Mouse (Mus musculus) heart, adult 2 months (tissue): ENCODE measurements around the gene Cbfb. TPM values are rescaled to one million over a fixed set of nuclear protein-coding genes. Genes with fewer than 3 reads are reported as not detected.
"Not testable (repeated sequence)": the region's sequence is repeated elsewhere in the genome, so short reads cannot be mapped to it uniquely, and the experiment has no call there.

Experiments used
- DNase-seq, 2 experiments: peaks; one replicate each; pipeline ENCODE4 v3.0.0; 2021
- H3K27ac ChIP-seq: fragments of 200-600 bp; 2 replicates; pipeline ENCODE4 v1.8.1; 2022
- H3K27me3 ChIP-seq: fragments of 200-500 bp; 2 replicates; pipeline ENCODE4 v1.6.1; 2012; ENCODE audit warnings: mild to moderate bottlenecking, low read length, inconsistent platforms, mixed read lengths; ENCODE audit not compliant: control insufficient read depth, insufficient read depth
- H3K36me3 ChIP-seq: fragments of 200-500 bp; 2 replicates; pipeline ENCODE4 v1.6.1; 2012; ENCODE audit warnings: low read length, inconsistent platforms; ENCODE audit not compliant: control insufficient read depth, insufficient read depth
- H3K4me1 ChIP-seq: fragments of 200-500 bp; 2 replicates; pipeline ENCODE4 v1.6.1; 2011; ENCODE audit warnings: low read length; ENCODE audit not compliant: control insufficient read depth, insufficient read depth
- H3K4me3 ChIP-seq: fragments of 200-600 bp; 2 replicates; pipeline ENCODE4 v1.8.1; 2022
- H3K79me2 ChIP-seq: fragments of 200-500 bp; replicated peaks from 2 replicates; pipeline ENCODE4 v1.6.1; 2012; ENCODE audit warnings: mild to moderate bottlenecking, inconsistent platforms, low read length, moderate library complexity, mixed read lengths; ENCODE audit not compliant: control insufficient read depth, insufficient read depth
- H3K9ac ChIP-seq: fragments of 200-500 bp; 2 replicates; pipeline ENCODE4 v1.6.1; 2012; ENCODE audit warnings: low read depth, mild to moderate bottlenecking, control low read depth, inconsistent platforms, low read length, mixed read lengths
- CTCF ChIP-seq: fragments of 200-600 bp; IDR thresholded peaks from 2 replicates; pipeline ENCODE4 v1.8.1; 2022; ENCODE audit warnings: antibody characterized with exemption, mild to moderate bottlenecking, moderate library complexity
- EP300 ChIP-seq: fragments of 200-500 bp; IDR thresholded peaks from 2 replicates; pipeline ENCODE4 v1.6.1; 2011; ENCODE audit warnings: low read depth, low read length, control low read depth; ENCODE audit not compliant: insufficient read depth
- POLR2A ChIP-seq: fragments of 200-500 bp; IDR thresholded peaks from 2 replicates; pipeline ENCODE4 v1.6.1; 2011; ENCODE audit warnings: mild to moderate bottlenecking, low read depth, low read length, control low read depth; ENCODE audit not compliant: insufficient read depth
- WGBS: fragments of 180-500 bp; shearing (Covaris S2); methylation state at CpG from one replicate; pipeline ENCODE4 v1.1.7; 2018; 5-methylcytosine and 5-hydroxymethylcytosine counted together
- intact Hi-C: fragments of 180-260 bp; cut with DNase I; formaldehyde crosslinking; loops from one replicate; pipeline ENCODE4 v1.15.1; 2025
- polyA plus RNA-seq: library from polyadenylated mRNA; depleted of rRNA; stranded (reverse); fragments of >200 nt; gene quantifications from 2 replicates; pipeline ENCODE4 v1.2.3, GENCODE M21; 2012
- total RNA-seq, 2 experiments: library from RNA; stranded (reverse); gene quantifications; 2 replicates each; pipeline ENCODE4 v1.2.3; 2021

Gene Cbfb
- total and polyA plus RNA-seq, 3 experiments = 6.4 to 23.8 (median 23.1) TPM

DNA sequence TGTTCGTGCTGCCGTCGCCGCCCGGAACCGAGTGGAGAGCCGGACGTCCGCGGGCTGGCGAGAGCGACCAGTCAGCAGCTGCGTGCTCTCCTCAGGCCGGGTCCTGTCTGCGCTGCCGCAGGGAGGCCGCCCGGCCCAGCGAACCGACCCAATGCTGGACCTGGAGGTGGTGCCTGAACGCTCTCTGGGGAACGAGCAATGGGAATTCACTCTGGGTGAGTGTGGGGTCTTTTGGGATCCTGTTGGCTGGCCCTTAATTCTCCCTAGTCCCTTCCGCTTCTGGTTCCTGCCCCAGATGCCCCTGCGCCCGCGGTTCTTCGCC lies 54.8 kb downstream of the Cbfb start:
- Histone ChIP-seq H3K9ac (peak overlapping the region; percentile 97), H3K27ac (peak overlapping the region; percentile 87), H3K79me2 (0 out of 2 replicates have a peak, but pooled peaks cover 1% of the 10 kb centered on the region), H3K27me3 (no peaks in the 10 kb centered on the region), H3K4me1 (peaks cover 2% of the 10 kb centered on the region), H3K36me3 (peaks cover 4% of the 10 kb centered on the region; the same call in 1 of the 2 replicates), H3K4me3 (peak overlapping the region; percentile 82)
- no peak for DNase-seq
- under 1% methylated on average over 27 of the region's 27 CpGs for WGBS
- intact Hi-C loops = loop anchor here (2.0 kb wide), 3 partner anchors 30 to 64 kb away; partner anchors contain the start of genes 4931428F04Rik, B3gnt9 and Cbfb
- TF ChIP-seq EP300 (no peak), CTCF (no peak), POLR2A (no peak)

DNA sequence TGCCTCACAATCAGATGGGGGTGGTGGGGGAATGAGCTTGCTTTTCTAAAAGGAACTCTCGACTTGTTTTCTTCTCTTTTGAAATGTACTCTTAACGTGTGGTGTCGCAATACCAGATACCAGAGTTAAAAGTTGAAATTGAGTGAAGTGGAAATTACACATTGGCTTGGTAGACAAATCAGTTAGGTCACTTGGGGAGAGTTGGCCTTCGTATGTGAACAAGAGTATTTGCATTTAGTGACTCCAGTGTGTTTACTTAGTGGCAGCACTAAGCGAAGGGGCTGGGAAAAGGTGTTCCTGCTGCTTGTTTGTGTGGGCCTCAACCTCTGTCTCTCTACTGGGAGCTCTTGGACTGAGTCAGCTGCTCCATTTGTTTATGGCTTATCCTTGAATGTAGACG lies 55.4 kb downstream of the Cbfb start:
- H3K27me3 ChIP-seq = no peaks in the 10 kb centered on the region
- no peak for DNase-seq
- intact Hi-C loops = loop anchor here (2.0 kb wide), 3 partner anchors 29 to 63 kb away; partner anchors contain the start of genes 4931428F04Rik, B3gnt9 and Cbfb
- H3K27ac ChIP-seq = no peak overlapping the region
- H3K4me3 ChIP-seq = peak overlapping the region; percentile 82
- peaks cover 4% of the 10 kb centered on the region; the same call in 1 of the 2 replicates for H3K36me3 ChIP-seq
- H3K4me1 ChIP-seq = peaks cover 2% of the 10 kb centered on the region
- H3K79me2 ChIP-seq = 0 out of 2 replicates have a peak, but pooled peaks cover 1% of the 10 kb centered on the region
- 12% methylated on average over 6 of the region's 6 CpGs for WGBS
- peak overlapping the region; percentile 97 for H3K9ac ChIP-seq
- no peak for TF ChIP-seq POLR2A
- no peak for TF ChIP-seq CTCF
- TF ChIP-seq EP300 = no peak

DNA sequence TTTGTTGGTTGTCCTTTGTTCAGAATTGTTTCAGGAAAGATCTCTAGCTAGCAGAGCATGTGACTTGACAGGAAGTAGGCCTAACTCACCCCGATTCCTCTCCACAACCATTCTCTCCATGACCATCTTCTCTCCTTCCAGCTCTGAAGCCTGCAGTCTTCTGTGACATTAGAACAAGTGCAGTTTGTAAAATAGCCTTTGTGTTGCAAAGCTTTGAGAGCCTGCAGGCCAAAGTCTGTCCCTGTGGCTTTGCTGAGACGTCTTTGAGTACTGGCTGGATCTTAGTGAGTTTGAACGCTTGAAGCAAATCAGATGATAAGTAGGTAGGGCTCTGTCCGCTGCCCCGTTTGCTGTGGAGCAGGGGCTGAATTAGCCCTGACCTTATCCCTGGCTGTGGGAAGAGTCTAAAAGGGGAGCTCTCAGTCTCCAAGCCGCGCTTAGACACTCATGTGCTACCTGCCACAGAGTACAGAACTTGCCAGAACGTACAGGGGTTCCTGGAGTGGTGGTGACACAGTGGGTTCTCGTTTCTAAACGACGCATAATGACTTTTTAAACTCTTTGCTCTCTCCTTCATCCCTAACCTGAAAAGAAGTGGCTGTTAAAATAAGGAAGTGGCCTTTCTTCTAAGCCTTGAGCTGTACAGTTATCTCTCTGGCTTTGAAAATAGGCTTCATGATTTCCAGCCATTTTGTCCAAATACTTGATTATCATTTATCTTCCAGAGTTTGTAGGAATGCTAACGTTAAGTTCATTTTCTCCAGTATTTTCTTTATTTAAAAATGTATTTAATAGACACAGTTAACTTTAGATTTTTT lies 61.2 kb downstream of the Cbfb start:
- TF ChIP-seq EP300 (no peak), CTCF (no peak)
- intact Hi-C loops = no loop called here
- Histone ChIP-seq H3K36me3 (peaks cover 8% of the 10 kb centered on the region), H3K27ac (no peak overlapping the region), H3K27me3 (no peaks in the 10 kb centered on the region), H3K9ac (no peak overlapping the region), H3K4me1 (no peaks in the 10 kb centered on the region; the same call in none of the 2 replicates), H3K79me2 (0 out of 2 replicates have a peak, but pooled peaks cover 1% of the 10 kb centered on the region), H3K4me3 (no peak overlapping the region)
- WGBS = 71% methylated on average over 12 of the region's 12 CpGs
- DNase-seq = no peak

DNA sequence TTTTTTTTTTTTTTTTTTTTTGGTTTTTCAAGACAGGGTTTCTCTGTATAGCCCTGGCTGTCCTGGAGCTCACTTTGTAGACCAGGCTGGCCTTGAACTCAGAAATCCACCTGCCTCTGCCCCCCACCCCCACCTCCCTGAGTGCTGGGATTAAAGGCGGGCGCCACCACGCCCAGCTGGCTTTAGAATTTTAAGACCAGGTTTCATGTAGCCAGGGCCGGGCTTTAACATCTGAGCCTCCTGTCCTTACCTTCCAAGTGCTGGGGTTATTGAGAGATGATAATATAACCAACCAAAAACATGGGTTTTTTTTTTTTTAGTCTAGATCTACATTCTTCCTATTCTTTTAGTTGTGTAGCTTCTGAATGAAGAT lies 61.8 kb downstream of the Cbfb start:
- H3K79me2 ChIP-seq, H3K4me1 ChIP-seq, H3K4me3 ChIP-seq, DNase-seq, intact Hi-C loops, H3K9ac ChIP-seq, H3K36me3 ChIP-seq, H3K27me3 ChIP-seq, H3K27ac ChIP-seq: not testable (repeated sequence)
- 96% methylated on average over 4 of the region's 4 CpGs for whole genome bisulfite sequencing

DNA sequence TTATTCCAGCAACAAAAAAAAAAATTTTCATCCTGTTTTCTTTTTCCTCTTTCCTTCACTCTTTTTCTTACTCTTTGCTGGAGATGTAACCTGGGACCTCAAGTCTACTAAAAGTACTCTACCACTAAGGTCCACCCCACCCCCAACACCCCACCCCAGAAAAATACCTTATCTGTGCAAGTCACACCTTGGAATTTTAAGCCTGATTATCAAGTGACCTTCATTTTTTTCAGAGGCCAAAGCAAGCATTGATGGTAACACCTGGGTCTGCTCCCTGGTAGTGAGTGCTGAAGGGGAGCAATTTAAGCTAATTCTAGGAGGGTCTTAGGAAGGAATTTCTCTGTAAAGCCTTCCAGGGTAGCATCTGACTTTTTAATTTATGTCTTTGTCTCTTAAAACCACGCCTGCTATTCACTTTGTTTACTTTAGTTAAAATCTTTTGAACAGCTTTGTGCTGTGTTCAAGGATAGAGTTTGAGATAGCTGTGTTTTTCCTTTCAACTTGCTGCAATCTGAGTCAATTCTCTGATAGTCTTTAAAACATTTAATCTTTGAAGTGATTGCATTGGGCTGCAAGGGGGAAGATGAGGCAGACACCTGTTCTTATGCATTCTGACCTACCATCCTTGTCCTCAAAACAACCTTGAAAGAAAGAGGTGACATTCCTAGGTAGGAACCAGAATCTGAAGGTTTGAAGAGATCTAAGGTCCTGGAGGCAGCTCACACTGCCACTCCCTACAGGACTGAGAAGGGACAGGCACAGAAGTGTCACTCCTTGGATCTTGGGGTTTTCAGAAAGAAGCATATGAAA lies 62.9 kb downstream of the Cbfb start:
- intact Hi-C loops = no loop called here
- WGBS = 73% methylated on average over 1 of the region's 1 CpGs
- H3K27me3 ChIP-seq = no peaks in the 10 kb centered on the region
- H3K79me2 ChIP-seq = 0 out of 2 replicates have a peak, but pooled peaks cover 1% of the 10 kb centered on the region
- no peaks in the 10 kb centered on the region; the same call in none of the 2 replicates for H3K4me1 ChIP-seq
- no peak overlapping the region; the same call in 1 of the 2 replicates for H3K27ac ChIP-seq
- H3K4me3 ChIP-seq = no peak overlapping the region
- TF ChIP-seq EP300 = no peak
- TF ChIP-seq POLR2A = no peak
- no peak for TF ChIP-seq CTCF
- no peak for DNase-seq
- H3K36me3 ChIP-seq = peaks cover 8% of the 10 kb centered on the region
- no peak overlapping the region for H3K9ac ChIP-seq

- Histone ChIP-seq H3K27ac (no peak overlapping the region), H3K27me3 (no peaks in the 10 kb centered on the region), H3K79me2 (no peaks in the 10 kb centered on the region), H3K4me1 (no peaks in the 10 kb centered on the region; the same call in 1 of the 2 replicates), H3K9ac (no peak overlapping the region), H3K4me3 (no peak overlapping the region), H3K36me3 (peaks cover 8% of the 10 kb centered on the region)
- no peak for TF ChIP-seq EP300
- TF ChIP-seq POLR2A = no peak
- no peak for TF ChIP-seq CTCF
- no peak for DNase-seq
- WGBS = 60% methylated on average over 1 of the region's 1 CpGs
- intact Hi-C loops = no loop called here
These were observed 64.7 kb downstream of the Cbfb start for GRCm38 (mm10) chr8:105235206-105235605.
